Mouse (Mus musculus): ENCODE results near the gene Fra10ac1. TPM values are rescaled to one million over a fixed set of nuclear protein-coding genes. Genes with fewer than 3 reads are reported as not detected.

Fra10ac1 gene
- polyA plus RNA-seq, 1 experiment from 2014 or later: 22.7 TPM

DNA sequence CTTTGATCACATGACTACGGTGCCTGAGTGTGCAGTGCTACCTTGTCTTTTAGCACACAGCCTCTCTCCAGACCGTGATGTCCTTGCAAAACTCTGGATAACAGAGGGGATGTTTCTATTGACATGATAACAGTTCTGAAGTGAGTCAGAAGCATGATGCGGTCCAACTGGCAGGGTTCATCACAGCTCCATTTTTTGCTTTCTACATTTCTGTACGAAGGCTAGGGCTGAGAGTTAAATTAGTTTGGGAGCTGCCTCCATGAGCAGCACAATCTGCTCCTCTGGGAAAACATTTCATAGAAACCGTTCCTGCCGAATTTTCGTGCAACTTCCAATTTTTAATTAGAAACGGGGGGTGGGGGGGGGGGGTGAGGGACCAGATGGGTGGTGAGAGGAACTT, 25.7 kb upstream of the Fra10ac1 start:
- no peaks in the 10 kb centered on the region for H3K36me3 ChIP-seq (ENCODE audit: control insufficient read depth, insufficient read depth, low read length)
- DNase-seq (ENCODE audit: low spot score) (no peak), ATAC-seq (ENCODE audit: low FRiP score, low TSS enrichment) (no peak)
- 69% methylated on average over 8 of the region's 8 CpGs for WGBS
- no peak overlapping the region for H3K4me2 ChIP-seq (replicated peaks; ENCODE audit: low read depth)
- H3K27ac ChIP-seq (replicated peaks): no peak overlapping the region
- no peaks in the 10 kb centered on the region for H3K4me1 ChIP-seq (replicated peaks; ENCODE audit: control insufficient read depth, insufficient read depth)
- no peaks in the 10 kb centered on the region for H3K9me3 ChIP-seq (ENCODE audit: control insufficient read depth, low read length)
- no peak overlapping the region for H3K4me3 ChIP-seq (ENCODE audit: low read depth, low read length)
- no peak for TF ChIP-seq CTCF (IDR thresholded peaks at IDR 0.05; ENCODE audit: low read depth)
- TF ChIP-seq EP300 (optimal IDR thresholded peaks at IDR 0.05): no peak
- no peaks in the 10 kb centered on the region for H3K27me3 ChIP-seq (ENCODE audit: control insufficient read depth, insufficient read depth, low read length)
- H3K9ac ChIP-seq (ENCODE audit: low read length): no peak overlapping the region

DNA sequence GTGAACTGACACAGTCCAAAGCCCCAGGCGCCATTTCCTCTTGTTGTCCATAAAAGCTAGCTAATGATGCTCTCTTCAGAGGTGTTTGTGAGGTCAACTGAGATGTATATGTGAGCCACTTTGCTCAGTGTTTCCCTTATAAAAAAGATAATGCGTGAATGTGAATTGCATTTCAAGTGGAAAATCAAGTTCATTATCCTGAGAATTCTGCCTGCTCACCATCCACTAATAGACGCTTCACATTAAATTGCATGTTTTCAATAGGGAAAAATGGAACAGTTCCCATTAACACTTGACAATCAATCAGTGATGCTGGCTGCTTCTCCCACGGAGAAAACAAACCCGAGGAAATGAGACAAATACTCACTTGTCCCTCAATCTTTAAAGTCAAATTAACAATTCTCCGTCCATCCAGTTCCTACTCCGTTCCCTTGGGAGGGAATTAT, 22.2 kb upstream of the Fra10ac1 start:
- TF ChIP-seq EP300 (optimal IDR thresholded peaks at IDR 0.05) (no peak), CTCF (IDR thresholded peaks at IDR 0.05; ENCODE audit: low read depth) (no peak)
- Histone ChIP-seq H3K36me3 (ENCODE audit: control insufficient read depth, insufficient read depth, low read length) (no peaks in the 10 kb centered on the region), H3K9ac (ENCODE audit: low read length) (no peak overlapping the region), H3K4me3 (ENCODE audit: low read depth, low read length) (no peak overlapping the region), H3K27me3 (ENCODE audit: control insufficient read depth, insufficient read depth, low read length) (no peaks in the 10 kb centered on the region), H3K4me1 (replicated peaks; ENCODE audit: control insufficient read depth, insufficient read depth) (no peaks in the 10 kb centered on the region), H3K4me2 (replicated peaks; ENCODE audit: low read depth) (no peak overlapping the region), H3K9me3 (ENCODE audit: control insufficient read depth, low read length) (no peaks in the 10 kb centered on the region), H3K27ac (replicated peaks) (no peak overlapping the region)
- 72% methylated on average over 7 of the region's 7 CpGs for WGBS
- ATAC-seq (ENCODE audit: low FRiP score, low TSS enrichment) (no peak), DNase-seq (ENCODE audit: low spot score) (no peak)

DNA sequence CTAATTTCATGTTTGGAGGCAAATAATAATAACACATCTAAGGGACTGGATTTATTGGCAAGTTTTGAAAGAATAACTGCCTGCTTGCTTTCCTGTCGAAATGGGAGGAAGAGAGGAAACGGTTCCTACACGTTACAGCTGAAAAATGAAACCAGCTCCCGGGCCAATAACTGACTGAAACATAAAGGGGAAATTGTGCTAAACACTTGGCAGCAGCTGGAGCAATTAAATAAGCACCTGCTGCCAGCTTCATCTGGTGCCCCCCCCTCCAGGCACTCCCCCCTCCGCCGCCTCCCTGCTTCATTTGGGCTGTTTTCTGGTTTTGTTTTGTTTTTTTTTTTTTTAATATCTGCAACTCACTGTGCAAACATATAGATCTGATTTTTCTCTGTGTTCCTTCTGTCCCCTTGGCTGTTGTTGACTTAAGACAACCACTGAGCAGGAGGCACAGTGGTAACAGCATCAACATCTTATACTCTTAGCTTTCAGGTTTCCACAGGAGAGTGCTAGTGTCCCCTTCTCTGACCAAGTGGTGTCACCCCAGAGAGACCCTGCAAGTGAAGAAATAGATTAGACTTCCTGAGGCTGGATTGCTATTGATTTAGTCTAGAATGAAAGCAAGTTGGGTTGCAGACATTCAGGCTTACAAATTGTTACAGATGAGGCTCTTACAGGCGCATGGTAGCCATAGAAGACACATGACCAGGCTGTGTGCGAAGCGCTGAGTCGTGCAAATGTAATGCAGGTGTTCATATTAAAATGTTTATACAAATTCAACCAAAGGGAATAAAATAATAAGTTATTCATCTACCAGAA, 21.6 kb upstream of the Fra10ac1 start:
- H3K36me3 ChIP-seq (ENCODE audit: control insufficient read depth, insufficient read depth, low read length): no peaks in the 10 kb centered on the region
- ATAC-seq (ENCODE audit: low FRiP score, low TSS enrichment): peak; percentile 75; the same call in 1 of the 2 replicates
- H3K9me3 ChIP-seq (ENCODE audit: control insufficient read depth, low read length): no peaks in the 10 kb centered on the region
- H3K27me3 ChIP-seq (ENCODE audit: control insufficient read depth, insufficient read depth, low read length): no peaks in the 10 kb centered on the region
- H3K9ac ChIP-seq (ENCODE audit: low read length): no peak overlapping the region
- peak overlapping the region; percentile 41; the same call in 1 of the 2 replicates for H3K27ac ChIP-seq (replicated peaks)
- 0 out of 2 replicates have a peak overlapping the region, but pooled peaks have one; percentile 25 for H3K4me2 ChIP-seq (replicated peaks; ENCODE audit: low read depth)
- 40% methylated on average over 10 of the region's 10 CpGs for WGBS
- TF ChIP-seq CTCF (IDR thresholded peaks at IDR 0.05; ENCODE audit: low read depth) (no peak), EP300 (optimal IDR thresholded peaks at IDR 0.05) (no peak)
- H3K4me3 ChIP-seq (ENCODE audit: low read depth, low read length): no peak overlapping the region
- H3K4me1 ChIP-seq (replicated peaks; ENCODE audit: control insufficient read depth, insufficient read depth): no peaks in the 10 kb centered on the region
- DNase-seq (ENCODE audit: low spot score): peak; percentile 36

DNA sequence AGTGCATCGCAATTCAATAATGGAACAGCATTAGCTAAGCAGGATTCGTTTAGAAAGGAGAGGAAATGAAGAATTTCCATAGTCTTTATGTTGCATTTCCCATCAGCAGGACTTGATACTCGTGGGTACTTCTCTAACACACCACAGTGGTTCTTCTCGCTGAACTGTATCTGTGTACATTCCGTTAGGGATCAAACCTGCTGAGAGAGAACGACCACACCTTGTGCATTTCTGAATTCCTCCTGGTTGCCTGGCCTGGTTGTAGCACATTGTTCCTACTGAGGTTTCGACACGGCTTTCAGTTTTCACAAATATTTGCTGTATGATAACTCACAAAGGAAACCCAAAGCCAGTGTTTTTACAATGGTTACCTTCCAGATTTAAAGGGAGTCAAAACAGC, 20.8 kb upstream of the Fra10ac1 start:
- Histone ChIP-seq H3K9ac (ENCODE audit: low read length) (no peak overlapping the region), H3K4me1 (replicated peaks; ENCODE audit: control insufficient read depth, insufficient read depth) (no peaks in the 10 kb centered on the region), H3K36me3 (ENCODE audit: control insufficient read depth, insufficient read depth, low read length) (no peaks in the 10 kb centered on the region), H3K27ac (replicated peaks) (peak overlapping the region; percentile 0; the same call in 1 of the 2 replicates), H3K9me3 (ENCODE audit: control insufficient read depth, low read length) (no peaks in the 10 kb centered on the region), H3K27me3 (ENCODE audit: control insufficient read depth, insufficient read depth, low read length) (no peaks in the 10 kb centered on the region), H3K4me3 (ENCODE audit: low read depth, low read length) (no peak overlapping the region), H3K4me2 (replicated peaks; ENCODE audit: low read depth) (0 out of 2 replicates have a peak overlapping the region, but pooled peaks have one; percentile 25)
- TF ChIP-seq CTCF (IDR thresholded peaks at IDR 0.05; ENCODE audit: low read depth) (no peak), EP300 (optimal IDR thresholded peaks at IDR 0.05) (no peak)
- DNase-seq (ENCODE audit: low spot score): peak; percentile 45
- 44% methylated on average over 8 of the region's 8 CpGs for WGBS
- ATAC-seq (ENCODE audit: low FRiP score, low TSS enrichment): peak; percentile 75; the same call in 1 of the 2 replicates

DNA sequence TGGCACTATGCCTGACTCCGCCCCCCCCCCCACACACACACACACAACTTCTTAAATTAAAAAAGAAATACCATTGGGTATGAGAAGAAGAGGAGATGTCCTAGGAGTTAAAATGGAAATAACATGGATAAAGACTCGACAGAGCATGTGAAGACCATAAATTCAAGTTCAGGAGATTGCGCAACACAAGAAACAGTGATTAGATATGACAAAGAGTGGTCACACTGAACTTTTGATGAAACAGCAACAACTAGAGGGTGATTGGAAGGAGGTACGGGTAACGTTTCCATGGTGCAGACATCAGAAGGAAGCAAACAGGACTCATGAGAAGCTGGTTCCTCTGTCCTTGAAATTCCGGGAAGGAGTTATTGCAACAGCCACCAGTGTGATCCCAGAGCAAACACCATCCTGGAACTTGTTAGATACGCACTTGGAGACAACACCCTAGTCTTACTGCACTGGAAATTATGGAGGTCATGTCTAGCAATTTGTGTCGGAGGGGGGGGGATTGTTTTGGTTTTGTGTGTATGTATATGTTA, 18.4 kb upstream of the Fra10ac1 start:
- no peak for TF ChIP-seq EP300 (optimal IDR thresholded peaks at IDR 0.05)
- TF ChIP-seq CTCF (IDR thresholded peaks at IDR 0.05; ENCODE audit: low read depth): no peak
- H3K9ac ChIP-seq (ENCODE audit: low read length): no peak overlapping the region
- DNase-seq (ENCODE audit: low spot score): peak; percentile 45
- no peaks in the 10 kb centered on the region for H3K4me1 ChIP-seq (replicated peaks; ENCODE audit: control insufficient read depth, insufficient read depth)
- no peak overlapping the region for H3K27ac ChIP-seq (replicated peaks)
- peak; percentile 62; the same call in 1 of the 2 replicates for ATAC-seq (ENCODE audit: low FRiP score, low TSS enrichment)
- no peaks in the 10 kb centered on the region for H3K9me3 ChIP-seq (ENCODE audit: control insufficient read depth, low read length)
- no peaks in the 10 kb centered on the region for H3K36me3 ChIP-seq (ENCODE audit: control insufficient read depth, insufficient read depth, low read length)
- 67% methylated on average over 8 of the region's 8 CpGs for WGBS
- no peak overlapping the region for H3K4me2 ChIP-seq (replicated peaks; ENCODE audit: low read depth)
- H3K4me3 ChIP-seq (ENCODE audit: low read depth, low read length): no peak overlapping the region
- H3K27me3 ChIP-seq (ENCODE audit: control insufficient read depth, insufficient read depth, low read length): no peaks in the 10 kb centered on the region

Data from stomach, postnatal 0 days (tissue).